Mouse (Mus musculus) urinary bladder, adult 2 months (tissue): Measurements from ENCODE around the gene Shisa7. TPM values are rescaled to one million over a fixed set of nuclear protein-coding genes. Genes with fewer than 3 reads are reported as not detected.
"Not testable (repeated sequence)": the region's sequence is repeated elsewhere in the genome, so short reads cannot be mapped to it uniquely, and the experiment has no call there.

Experiments
- DNase-seq: peaks from one replicate; pipeline ENCODE4 v3.0.0; 2022; ENCODE audit warnings: low spot score
- polyA plus RNA-seq: library from polyadenylated mRNA; depleted of rRNA; stranded (reverse); fragments of >200 nt; gene quantifications from 2 replicates; pipeline ENCODE4 v1.2.3, GENCODE M21; 2012; rRNA removed

Gene Shisa7
- 1.1 and 1.3 TPM in 2 replicates for polyA plus RNA-seq

DNA sequence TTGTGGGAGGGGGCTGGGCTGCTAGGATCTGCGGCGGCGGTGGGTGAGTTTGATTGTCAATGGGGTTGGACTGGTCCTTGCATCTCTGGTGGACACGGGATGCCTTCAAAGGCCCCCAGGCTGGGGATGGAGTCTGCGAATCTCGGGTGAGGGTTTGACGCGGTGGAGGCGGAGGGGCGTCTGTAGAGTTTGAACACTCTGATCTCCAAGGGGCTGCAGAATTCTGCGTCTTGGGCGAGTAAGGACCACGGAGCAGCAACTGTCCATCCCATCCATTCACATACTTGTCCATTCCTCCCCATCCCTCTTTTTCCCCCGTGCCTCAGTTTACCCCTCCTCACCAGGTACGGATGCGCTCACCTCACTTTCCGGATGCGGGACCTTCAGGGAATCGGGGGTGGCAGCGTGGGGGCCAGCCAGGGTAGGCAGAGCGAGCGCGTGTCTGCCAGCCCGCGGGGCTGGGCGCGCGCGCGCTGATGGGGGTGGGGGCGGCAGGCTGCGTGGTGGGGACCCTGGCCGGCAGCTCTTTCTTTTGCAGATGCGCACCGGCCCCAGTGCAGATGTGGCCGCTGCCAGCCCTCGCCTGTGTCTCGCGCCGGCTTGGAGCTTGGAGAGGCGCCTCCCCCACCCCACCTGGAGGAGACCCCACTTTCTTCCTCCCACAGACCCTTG, at the start of gene Shisa7:
Gene Shisa7, minus strand, starts transcription at position 452 of the 672 bp plus-strand sequence.
- no peak for DNase-seq

DNA sequence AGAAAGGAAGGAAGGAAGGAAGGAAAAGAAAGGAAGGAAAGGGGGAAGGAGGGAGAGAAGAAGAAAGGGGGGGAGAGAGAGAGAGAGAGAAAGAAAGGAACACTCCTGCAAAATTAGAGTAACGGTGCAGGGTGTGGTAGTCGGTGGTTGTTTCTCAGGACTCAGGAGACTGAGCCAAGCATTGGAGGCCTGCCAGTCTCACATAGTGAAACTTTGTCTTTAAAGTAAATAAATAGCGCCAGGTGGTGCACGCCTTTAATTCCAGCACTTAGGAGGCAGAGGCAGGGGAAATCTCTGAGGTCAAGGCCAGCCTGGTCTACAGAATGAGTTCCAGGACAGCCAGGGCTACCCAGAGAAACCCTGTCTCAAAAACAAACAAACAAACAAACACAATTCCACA, 42.2 kb upstream of the Shisa7 start:
- DNase-seq = no peak

DNA sequence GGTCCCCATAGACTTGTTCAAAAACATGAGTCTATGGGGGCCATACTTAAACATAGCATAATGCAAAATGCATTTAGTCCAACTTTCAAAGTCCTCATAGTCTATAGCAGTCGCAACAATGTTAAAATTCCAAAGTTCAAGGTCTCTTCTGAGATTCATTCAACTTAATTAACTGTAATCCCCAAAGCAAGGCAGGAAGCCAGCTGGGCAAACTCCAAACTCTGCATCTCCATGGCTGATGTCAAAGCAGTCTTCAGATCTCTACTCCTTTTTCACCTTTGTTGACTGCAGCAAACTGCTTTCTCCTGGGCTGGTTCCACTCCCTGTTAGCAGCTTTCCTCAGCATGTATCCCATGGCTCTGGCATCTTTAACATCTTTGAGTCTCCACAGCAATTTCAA, 34.5 kb upstream of the Shisa7 start:
- DNase-seq = not testable (repeated sequence)

DNA sequence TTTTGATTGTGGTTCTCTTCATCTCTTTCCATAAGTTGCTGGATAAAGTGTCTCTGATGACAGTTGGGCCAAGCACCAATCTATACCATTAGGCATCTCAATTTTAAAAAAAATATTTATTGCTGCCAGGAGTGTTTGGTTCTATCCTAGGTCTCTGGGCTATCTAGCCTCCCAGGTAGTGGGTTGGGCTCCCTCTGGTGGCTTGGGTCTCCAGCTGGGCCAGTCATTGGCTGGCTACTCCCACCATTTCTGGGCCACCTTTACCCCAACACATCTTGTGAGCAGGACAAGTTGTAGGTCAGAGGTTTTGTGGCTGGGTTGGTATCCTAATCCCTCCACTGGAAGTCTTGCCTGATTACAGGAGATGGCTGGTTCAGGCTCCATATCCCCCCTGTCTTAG, 33.7 kb upstream of the Shisa7 start:
- no peak for DNase-seq

DNA sequence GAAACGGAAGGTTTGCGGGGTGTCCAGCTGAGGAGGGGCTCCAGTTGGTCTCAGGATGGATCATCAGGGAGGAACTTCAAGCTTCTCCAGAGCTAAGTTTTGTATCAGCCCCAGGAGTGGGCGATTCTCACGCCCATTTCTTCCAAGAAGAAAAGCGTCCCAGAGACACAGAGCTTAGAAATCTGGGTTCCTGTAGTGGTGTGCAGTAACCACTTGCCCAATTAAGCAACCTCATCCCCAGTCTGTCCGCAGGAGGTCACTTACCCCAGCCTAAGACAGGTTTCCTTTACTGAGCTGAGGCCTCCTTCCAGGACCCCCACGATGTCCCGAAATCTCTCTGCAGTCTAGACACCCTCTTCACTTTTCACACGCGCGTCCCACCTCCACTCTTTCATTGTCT, 32.7 kb upstream of the Shisa7 start:
- no peak for DNase-seq

DNA sequence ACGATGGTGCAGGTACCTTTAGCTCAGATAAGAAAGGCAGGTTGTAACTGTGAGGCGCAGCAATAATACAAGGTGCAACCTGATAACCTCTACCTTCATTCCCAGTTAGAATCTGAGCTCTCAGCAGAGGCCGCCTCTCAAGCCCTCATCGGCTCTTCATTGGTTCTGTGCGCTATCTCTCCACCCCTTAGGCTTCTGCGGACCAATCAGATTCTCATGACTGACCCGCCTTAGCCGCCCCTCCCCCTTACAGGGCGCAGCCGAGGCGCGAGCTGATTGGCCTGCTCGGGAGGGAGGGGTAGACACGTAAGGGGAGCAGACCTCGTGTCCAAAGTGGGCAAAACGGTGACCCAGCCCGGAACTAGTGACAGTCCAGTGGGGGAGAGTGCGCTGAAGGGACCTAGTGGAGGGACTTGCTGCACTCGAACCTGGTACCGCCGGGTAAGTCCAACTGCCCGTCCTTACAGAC, 32.3 kb upstream of the Shisa7 start, which contains the start of gene Isoc2a:
Gene Isoc2a, plus strand, starts transcription at position 401 of the 469 bp plus-strand sequence.
- peak; percentile 75 for DNase-seq

DNA sequence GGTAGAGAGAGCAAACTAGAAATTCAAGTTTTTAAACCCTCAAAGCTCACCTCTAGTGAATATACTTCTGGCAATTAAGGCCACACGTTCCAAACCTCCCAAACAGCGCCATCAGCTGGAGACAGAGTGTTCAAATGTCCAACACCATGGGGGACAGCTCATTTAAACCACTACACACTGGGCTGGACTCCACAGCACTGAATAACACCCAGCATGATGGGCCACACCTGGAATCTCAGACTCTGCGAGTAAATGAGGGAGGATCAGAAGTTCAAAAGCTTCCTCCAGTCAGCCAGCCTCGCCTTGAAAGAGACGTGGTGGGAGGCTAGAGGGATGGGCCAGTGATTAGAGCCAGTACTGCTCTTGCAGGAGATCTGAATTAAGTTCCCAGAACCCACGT, 25.6 kb upstream of the Shisa7 start, which contains the start of gene Isoc2b:
Gene Isoc2b, minus strand, starts transcription at position 126 of the 400 bp plus-strand sequence.
- DNase-seq = no peak

DNA sequence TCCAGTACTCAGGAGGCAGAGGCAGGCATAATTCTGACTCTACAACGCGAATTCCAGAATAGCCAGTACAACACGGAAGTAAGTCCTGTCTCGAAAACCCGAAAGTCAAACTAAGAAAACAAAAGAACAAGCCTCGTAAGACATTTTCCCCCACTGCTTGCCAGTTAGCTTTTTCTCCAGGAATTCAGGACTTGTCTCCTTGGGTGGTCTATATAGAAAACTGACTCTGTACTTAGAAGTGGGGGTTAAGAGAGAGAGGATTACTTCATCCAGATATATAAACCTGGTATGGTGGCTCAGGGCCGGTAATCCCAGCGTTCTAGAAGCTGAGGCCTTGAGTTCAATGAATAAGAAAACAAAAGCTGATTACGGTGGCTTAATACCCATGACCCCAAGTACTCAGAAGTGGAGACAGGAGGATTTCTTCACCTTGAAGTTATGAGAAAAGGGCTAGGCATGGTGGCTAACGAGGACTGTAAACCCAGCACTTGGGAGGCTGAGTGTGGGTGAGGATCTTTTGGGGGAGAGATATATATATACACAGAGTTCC, 22.2 kb upstream of the Shisa7 start:
- no peak for DNase-seq

DNA sequence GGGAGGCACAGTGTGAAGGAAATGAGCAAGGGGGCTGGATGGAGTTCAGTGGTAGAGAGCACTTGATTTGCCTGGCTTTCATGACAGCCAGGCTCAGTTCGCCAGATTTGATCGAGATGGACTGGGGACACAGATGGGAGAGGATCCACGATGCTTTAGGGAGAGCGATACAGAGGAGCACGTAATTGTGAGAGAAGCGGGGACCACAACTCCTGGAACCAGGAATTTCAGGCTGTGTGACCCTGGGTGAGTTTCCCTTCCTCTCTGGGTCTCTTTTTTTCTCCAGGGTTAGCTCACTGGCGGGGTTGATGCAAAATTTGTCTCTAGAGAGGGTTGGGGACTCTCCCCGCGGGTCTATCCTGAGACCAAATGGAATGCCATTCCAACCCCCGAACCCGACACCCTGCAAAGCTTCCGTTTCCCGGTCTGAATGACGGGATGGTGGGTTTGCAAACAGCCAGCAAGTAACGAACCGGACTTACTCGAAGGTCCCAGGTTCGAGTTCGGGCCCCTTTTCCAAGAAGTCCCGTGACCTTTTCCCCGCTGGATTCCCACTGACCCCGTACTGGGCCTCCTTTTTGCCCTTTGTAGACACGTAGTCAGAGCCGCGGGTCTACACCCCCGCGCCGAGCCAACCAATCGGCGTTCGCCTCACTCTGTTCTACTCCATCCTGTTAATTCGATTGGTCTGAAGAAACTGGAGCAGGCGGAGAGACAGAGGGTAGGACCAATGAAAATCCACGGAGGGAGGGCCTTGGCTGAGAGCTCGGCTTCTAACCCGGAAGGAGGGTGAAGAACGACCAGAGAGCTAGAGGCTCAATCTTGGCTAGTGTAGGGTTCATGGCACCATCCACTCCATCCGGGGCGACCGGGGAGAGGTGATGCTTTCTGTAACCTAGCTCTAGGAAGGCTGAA, 21.3 kb upstream of the Shisa7 start:
- peak; percentile 83 for DNase-seq

DNA sequence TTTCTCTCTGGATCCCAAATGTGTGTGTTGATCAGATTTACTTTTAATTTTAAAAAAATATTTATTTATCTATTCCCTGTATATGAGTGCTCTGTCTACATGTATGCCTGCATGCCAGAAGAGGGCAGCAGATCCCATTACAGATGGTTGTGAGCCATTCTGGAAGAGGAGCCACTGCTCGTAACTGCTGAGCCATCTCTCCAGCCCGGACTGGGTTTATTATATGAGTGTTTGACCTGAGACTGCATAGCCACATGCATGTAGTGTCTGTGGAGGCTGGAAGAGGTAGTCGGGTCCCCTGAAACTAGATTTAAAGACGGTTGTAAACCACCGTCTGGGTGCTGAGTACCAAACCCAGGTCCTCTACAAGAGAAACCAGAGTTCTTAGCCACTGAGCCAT, 20.6 kb upstream of the Shisa7 start:
- no peak for DNase-seq

DNA sequence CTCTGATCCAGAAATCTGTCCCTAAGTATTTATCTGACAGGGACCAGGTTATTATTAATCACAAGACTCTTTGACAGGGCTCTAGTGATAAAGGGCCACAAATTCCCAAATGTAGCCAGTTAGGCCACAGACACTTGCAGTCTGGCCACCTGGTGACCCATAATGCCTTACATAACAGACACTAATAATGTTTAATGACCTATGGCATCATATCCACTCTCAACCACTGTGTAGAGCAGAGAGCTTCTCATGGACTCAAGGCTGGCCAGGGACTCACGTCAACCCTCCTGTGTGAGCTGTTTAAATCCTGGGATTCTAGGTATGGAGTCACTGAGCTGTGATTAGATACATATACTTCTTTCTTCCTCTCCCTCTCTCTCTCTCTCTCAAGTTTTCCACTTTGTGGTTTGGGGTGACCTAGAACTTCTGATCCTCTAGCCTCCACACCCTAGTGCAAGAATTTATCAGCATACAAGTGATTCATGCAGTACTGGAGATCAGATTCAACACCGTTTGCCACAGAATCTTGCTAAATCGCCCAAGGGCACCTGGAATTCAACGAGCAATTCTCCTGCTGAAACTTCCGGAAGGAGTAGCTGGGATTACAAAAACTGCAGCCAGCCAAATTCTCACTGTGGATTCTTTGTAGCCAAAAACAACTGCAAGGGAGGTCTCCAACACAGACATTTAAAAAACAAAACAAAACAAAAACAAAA, 19.8 kb upstream of the Shisa7 start:
- no peak for DNase-seq

DNA sequence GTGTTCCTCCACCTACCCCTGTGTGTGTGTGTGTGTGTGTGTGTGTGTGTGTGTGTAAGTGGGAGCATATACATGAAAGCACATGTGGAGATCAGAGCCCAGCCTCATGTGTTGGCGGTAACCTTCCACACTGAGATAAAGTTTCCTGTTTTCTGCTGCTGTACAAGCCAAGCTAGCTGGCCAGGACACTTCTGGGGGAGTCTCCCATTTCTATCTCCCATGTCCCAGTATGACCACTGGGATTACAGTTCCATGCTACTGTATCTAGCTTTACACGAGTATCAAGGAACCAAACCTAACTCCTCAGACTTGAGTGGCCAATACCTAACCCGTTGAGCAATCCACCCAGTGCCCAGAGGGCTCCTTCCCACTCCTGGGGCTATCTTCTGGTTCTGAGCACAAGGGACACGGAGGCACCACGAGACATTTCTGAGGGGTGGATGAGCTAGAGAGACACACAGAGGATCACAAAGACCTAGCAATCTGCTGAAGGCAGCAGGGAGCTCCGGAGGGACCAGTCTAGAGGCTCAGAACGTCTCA, 19.1 kb upstream of the Shisa7 start:
- DNase-seq = no peak

DNA sequence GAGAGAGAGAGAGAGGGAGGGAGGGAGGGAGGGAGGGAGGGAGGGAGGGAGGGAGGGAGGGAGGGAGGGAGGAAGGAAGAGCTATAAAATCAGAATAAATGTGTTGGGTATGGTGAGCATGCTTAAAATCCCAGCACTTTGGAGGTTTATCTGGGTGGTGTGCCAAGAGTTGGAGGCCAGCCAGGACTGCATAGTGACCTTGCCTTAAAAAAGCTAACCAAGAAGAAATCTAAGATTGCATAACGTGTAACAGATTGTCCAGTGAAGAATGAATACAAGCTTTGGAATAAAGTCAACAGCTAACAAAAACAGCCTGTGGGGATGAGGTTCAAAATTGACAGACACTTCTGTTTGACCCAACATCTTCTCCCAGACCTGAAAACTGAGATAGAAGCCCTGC, 18.5 kb upstream of the Shisa7 start:
- no peak for DNase-seq

DNA sequence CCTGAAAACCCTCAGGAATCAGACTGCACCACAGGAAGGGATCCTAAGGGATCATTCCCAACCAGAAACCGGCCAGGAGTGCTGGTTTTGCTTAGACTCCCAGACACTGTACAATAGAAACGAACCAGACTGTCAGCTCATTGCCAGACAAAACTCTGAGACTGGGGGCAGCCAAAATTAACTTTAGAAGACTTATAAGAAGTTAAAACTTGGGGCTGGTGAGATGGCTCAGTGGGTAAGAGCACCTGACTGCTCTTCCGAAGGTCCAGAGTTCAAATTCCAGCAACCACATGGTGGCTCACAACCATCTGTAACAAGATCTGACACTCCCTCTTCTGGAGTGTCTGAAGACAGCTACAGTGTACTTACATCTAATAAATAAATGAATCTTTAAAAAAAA, 16.4 kb upstream of the Shisa7 start:
- DNase-seq = not testable (repeated sequence)

DNA sequence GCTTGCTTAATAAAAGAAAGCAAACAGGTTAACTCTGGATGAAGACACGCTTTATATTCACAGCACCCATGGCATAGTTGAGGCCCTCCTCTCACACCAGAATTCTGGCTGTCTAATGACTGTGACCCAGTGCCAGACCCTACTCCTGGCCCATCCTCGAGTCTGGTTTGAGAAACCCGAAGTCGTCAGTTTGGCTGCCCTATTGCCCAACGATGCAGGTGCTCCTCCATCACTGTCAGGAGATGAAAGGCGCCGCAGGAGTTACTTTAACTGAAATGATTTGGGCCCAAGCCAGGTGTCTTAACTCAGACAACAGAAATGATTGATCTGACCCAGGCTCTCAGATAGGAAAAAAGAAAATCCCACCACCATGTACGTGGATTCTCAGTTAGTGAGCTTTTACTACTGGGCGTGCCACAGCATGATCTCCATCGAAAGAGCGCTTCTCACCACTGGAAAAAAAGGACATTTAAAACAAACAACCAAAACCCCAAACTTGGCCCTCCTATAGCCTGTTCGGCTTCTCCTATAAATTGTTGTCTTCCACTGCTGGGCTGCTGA, 15.0 kb upstream of the Shisa7 start:
- no peak for DNase-seq

DNA sequence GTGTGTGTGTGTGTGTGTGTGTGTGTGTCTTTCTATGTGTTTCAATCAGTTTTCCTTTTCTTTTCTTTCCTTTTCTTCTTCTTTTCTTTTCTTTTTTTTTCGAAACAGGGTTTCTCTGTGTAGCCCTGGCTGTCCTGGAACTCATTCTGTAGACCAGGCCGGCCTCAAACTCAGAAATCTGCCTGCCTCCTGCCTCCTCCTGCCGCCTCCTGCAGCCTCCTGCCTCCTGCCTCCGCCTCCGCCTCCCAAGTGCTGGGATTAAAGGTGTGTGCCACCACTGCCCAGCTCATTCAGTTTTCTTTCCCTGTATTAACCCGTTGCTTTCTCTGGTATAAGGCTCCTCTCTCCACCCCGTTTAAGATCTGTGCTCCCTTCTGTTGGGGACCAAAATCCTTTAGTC, 12.8 kb upstream of the Shisa7 start:
- DNase-seq = no peak

DNA sequence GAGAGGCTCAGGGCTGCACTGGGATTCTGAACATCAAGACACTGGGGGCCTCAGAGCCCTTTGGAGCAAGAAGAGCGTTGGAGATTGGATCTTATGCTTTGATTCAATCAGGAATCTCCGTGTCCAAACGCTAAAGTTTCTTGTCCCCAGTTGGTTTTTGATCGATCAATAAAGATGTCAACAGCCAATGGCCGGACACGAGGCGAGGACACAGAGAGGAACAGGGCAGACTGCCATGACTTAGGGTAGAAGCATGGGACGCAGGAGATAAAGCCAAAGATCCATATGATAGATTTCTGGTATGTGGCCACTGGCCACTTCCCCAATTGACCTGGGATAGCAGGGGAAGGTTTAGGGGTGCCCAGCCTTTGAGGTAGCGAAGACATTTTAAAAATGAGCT, 12.0 kb upstream of the Shisa7 start:
- no peak for DNase-seq

DNA sequence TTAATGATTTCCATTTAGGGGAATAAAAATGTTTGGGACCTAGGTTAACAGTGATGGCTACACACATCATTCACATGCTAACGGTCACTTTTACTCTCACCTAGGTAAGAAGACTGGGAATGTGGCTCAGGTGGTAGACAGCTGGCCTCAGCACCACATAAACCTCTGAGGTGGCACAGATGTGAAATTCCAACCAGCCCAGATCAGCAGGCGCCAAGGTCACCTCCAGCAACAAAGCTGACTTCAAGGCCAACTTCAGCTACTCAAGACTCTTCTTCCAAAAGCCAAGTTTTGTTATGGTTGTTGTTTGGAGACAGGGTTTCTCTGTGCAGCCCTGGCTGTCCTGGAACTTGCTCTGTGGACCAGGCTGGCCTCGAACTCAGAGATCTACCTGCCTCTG, 9.1 kb upstream of the Shisa7 start:
- no peak for DNase-seq

DNA sequence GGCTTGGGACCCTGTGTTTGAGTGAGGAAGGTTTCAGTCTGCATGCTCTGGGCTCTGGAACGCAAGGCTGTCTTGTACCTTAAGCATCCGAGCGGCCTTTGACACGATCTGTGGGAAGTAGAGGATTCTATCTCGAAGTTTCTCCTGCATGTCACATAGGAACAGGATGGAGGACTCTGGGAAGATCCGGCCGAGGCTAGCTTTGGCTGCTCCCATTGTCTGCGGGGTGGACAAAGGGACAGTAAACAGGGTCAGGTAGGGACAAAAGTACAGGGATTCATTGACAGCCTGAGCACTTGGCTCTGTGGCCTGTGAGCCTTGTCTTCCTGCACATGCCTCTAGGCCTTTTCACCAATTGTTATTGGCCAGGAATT, 6.8 kb upstream of the Shisa7 start:
- DNase-seq = no peak

DNA sequence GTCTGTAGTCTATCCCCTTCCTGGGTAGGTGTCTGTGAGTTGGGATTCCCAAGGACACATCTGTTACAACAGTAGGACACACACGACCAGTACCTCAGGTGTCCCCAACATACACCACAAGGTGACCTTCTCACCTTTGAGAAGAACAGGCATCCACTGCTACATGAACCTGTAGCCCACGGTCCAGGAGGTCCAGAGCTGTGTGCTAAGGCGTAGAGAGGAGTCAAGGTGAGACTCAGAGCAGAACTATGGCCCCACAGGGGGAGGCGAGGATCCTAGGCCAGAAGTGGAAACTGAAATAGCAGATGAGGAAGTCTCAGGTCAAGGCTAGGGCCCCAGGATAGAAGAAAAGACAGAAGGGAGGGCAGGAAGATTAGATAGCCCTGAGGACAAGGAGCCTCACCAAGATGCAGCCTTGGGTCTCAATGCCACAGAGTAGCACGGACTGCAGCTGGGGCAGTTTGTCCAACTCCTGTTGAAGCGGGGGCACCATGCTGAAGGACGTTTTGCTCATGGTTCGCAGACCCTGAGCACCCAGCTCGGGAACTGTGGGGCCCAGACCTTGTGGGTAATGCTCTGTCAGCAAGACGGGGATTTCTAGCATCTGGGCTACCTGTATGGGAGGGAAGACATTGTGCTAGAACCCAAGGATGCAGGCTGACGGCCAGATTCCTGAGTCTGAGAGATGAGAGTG, 6.3 kb upstream of the Shisa7 start:
- no peak for DNase-seq

DNA sequence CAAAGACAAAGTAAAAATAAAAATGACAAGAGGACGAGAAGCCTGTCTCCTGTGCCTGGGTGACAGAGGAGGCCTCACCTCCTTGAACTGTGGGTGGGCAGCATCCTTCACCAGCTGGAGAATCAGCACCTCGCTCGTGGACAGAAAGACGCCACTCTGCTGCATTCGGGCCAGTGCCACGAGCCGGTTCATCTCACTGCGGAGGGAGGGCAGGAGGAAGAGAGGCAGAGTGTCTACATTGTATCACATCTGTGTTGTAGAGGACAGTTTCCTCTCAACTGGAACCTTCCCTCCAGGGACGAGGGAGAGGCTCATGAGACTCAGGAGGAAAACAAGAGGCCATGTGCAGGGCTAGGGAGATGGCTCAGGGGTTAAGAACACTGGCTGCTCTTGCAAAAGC, 4.9 kb upstream of the Shisa7 start:
- no peak for DNase-seq
